Mouse (Mus musculus): ENCODE results near the gene Ang6. TPM values are rescaled to one million over a fixed set of nuclear protein-coding genes. Genes with fewer than 3 reads are reported as not detected.

The Ang6 gene
- polyA plus RNA-seq (2014; fragmentation: Illumina TruSeq; extraction: RNeasy Lipid Tissue Mini Kit (QIAGEN cat#74804); ENCODE audit: low read depth, low replicate concordance), result not detected

DNA sequence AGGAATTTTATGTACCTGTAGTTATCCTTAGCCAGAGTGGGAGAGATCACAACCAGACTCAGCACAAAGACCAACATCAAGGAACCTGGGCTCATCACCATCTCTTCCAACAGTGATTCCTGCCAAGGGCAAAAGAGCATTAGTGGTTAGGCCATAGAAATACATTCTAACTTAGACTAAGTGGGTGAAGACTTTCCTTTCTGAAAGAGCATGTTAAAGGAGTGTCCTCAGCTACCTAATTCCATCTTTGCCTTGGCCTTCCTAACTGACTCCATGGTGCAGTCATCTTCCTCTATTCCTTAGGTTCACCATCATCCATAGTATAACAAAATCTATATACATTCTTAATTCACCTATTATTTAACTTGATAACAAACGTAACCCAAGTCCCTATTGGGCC, at the start of gene Ang6:
Gene Ang6, minus strand, starts transcription at position 101 of the 400 bp plus-strand sequence.

DNA sequence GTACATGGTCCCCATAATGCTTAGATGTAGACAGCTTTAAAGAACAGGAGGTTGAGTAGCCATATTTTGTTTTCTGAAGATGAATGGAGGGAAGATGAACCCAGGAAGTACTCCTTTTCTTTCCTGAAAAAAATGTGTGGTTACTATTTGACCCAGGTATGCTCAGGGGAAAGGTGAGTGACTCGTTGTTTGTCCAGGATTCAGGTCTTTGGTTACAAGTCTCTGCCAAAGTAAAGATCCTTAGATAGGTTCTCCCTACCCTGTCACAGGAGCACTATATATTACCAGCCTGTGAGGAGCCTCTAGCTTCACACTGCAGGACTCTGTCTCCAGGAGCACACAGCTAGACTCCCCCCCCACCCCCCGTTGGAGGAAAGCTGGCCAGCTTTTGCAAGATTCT, 45.3 kb downstream of the Ang6 start, which contains the start of gene Ang5:
Gene Ang5, plus strand, starts transcription at position 301 of the 400 bp plus-strand sequence.

Other genes starting within 250 kb of the Ang6 start
- not detected for gene Gm8180, start 217.5 kb downstream of the Ang6 start, polyA plus RNA-seq (2014; fragmentation: Illumina TruSeq; extraction: RNeasy Lipid Tissue Mini Kit (QIAGEN cat#74804); ENCODE audit: low read depth, low replicate concordance)
- not detected for gene Ear1, start 126.8 kb downstream of the Ang6 start, polyA plus RNA-seq (2014; fragmentation: Illumina TruSeq; extraction: RNeasy Lipid Tissue Mini Kit (QIAGEN cat#74804); ENCODE audit: low read depth, low replicate concordance)
- not detected for gene Ear10, start 78.7 kb downstream of the Ang6 start, polyA plus RNA-seq (2014; fragmentation: Illumina TruSeq; extraction: RNeasy Lipid Tissue Mini Kit (QIAGEN cat#74804); ENCODE audit: low read depth, low replicate concordance)
- 0.85 TPM for gene Gm8113, start 76.9 kb downstream of the Ang6 start, polyA plus RNA-seq (2014; fragmentation: Illumina TruSeq; extraction: RNeasy Lipid Tissue Mini Kit (QIAGEN cat#74804); ENCODE audit: low read depth, low replicate concordance)
- not detected for gene Ang5, start 45.2 kb downstream of the Ang6 start, polyA plus RNA-seq (2014; fragmentation: Illumina TruSeq; extraction: RNeasy Lipid Tissue Mini Kit (QIAGEN cat#74804); ENCODE audit: low read depth, low replicate concordance)
- 1.5 TPM for gene Ear2, start 100.4 kb upstream of the Ang6 start, polyA plus RNA-seq (2014; fragmentation: Illumina TruSeq; extraction: RNeasy Lipid Tissue Mini Kit (QIAGEN cat#74804); ENCODE audit: low read depth, low replicate concordance)
- not detected for gene Gm3327, start 121.6 kb upstream of the Ang6 start, polyA plus RNA-seq (2014; fragmentation: Illumina TruSeq; extraction: RNeasy Lipid Tissue Mini Kit (QIAGEN cat#74804); ENCODE audit: low read depth, low replicate concordance)
- not detected for gene Gm8212, start 195.4 kb upstream of the Ang6 start, polyA plus RNA-seq (2014; fragmentation: Illumina TruSeq; extraction: RNeasy Lipid Tissue Mini Kit (QIAGEN cat#74804); ENCODE audit: low read depth, low replicate concordance)
- gene 4930503E14Rik, start 211.0 kb upstream of the Ang6 start, polyA plus RNA-seq (2014; fragmentation: Illumina TruSeq; extraction: RNeasy Lipid Tissue Mini Kit (QIAGEN cat#74804); ENCODE audit: low read depth, low replicate concordance), result not detected